Mouse (Mus musculus): ENCODE measurements around the gene Ano8. TPM values are rescaled to one million over a fixed set of nuclear protein-coding genes. Genes with fewer than 3 reads are reported as not detected.
"Not testable (repeated sequence)": the region's sequence is repeated elsewhere in the genome, so short reads cannot be mapped to it uniquely, and the experiment has no call there.

The Ano8 gene
- polyA plus RNA-seq, 1 experiment from 2014 or later: 0.12 TPM

DNA sequence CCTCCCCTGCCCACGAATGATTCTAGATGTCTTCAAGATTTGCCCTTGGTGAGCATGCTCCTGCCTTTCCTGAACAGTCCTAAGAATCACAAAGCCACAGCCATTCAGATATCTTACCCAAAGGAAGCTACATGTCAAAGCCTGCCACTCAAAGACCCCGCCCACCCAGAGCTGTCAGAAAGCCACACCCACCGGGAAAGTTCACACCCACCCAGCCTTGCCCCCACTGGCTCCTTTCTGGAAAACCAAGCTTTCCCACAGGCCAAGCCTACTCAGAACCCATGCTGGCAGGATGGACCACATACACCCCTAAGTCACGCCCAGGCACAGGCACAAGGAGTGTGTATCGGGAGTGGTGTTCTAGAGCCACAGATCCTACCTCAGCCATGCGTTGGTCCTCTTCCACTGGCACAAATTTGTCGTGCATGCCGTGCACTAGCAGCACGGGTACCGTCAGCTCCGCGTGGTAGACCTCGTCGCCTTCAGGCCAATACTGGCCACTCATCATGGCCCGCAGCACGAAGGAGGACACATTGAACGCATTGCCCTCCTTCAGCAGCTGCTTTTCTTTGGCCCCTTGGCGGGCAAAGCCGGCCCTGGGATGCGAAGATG lies 28.0 kb downstream of the Ano8 start:
- peaks cover 16% of the 10 kb centered on the region for H3K36me3 ChIP-seq
- DNase-seq (no peak), ATAC-seq (ENCODE audit: low read depth) (no peak)
- peaks cover 22% of the 10 kb centered on the region for H3K4me1 ChIP-seq (replicated peaks)
- no peak overlapping the region for H3K4me3 ChIP-seq (replicated peaks)
- H3K27ac ChIP-seq: no peak overlapping the region
- WGBS (ENCODE audit: insufficient replicate concordance): 65% methylated on average over 20 of the region's 20 CpGs
- no peak overlapping the region for H3K9ac ChIP-seq
- H3K9me3 ChIP-seq (replicated peaks): no peaks in the 10 kb centered on the region; the same call in 1 of the 2 replicates
- peaks cover 18% of the 10 kb centered on the region; the same call in 1 of the 2 replicates for H3K27me3 ChIP-seq
- no peak overlapping the region for H3K4me2 ChIP-seq

DNA sequence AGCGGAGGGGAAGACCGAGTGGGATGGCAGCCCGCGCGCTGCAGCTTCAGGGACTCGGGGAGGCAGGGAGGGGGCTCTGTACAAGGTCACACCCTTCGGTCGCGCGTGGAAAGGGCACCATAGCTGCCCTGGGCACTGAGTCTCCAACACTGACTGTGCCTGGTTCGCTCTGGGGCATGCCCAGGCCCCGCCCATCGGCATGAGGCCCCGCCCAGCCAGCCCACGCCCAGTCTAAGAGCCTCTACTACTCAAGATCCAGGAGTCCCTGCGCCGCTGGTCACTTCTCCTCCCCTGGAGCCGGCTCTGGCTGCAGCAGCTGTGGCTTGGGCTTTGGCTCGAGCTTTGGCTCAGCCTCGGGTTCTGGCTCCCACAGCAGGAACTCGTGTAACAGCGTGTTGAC lies 28.9 kb downstream of the Ano8 start:
- ATAC-seq (ENCODE audit: low read depth) (peak; percentile 61), DNase-seq (peak; percentile 60)
- Histone ChIP-seq H3K9me3 (replicated peaks) (no peaks in the 10 kb centered on the region; the same call in 1 of the 2 replicates), H3K27me3 (peaks cover 20% of the 10 kb centered on the region; the same call in 1 of the 2 replicates), H3K4me2 (no peak overlapping the region), H3K4me3 (replicated peaks) (no peak overlapping the region), H3K4me1 (replicated peaks) (peaks cover 15% of the 10 kb centered on the region), H3K27ac (no peak overlapping the region), H3K9ac (no peak overlapping the region), H3K36me3 (peaks cover 16% of the 10 kb centered on the region)
- WGBS (ENCODE audit: insufficient replicate concordance): 31% methylated on average over 22 of the region's 22 CpGs

DNA sequence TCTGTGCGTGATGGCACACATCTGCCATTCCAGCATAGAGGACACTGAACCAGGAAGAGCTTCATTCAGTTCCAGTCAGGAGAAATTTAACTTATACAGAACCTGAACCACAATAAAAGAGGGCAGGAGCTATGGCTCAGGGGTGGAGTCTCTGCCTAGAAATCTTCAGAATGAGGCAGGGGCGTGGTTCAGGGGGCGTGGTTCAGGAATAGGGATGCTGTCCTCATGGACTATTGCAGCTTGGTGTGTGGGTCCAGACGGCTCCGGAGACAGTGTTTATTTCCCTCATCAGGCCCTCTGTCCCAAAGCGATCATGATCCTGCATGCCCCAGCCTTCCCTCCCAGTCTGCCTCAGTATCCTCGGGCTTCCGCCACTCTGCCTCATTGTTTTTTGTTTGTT lies 31.1 kb downstream of the Ano8 start:
- 74% methylated on average over 8 of the region's 8 CpGs for WGBS (ENCODE audit: insufficient replicate concordance)
- Histone ChIP-seq H3K4me1 (replicated peaks) (peaks cover 15% of the 10 kb centered on the region), H3K9ac (no peak overlapping the region), H3K27me3 (peaks cover 22% of the 10 kb centered on the region; the same call in 1 of the 2 replicates), H3K9me3 (replicated peaks) (no peaks in the 10 kb centered on the region), H3K4me3 (replicated peaks) (no peak overlapping the region), H3K27ac (no peak overlapping the region), H3K36me3 (peaks cover 4% of the 10 kb centered on the region; the same call in 1 of the 2 replicates), H3K4me2 (no peak overlapping the region)
- ATAC-seq (ENCODE audit: low read depth) (no peak), DNase-seq (no peak)

DNA sequence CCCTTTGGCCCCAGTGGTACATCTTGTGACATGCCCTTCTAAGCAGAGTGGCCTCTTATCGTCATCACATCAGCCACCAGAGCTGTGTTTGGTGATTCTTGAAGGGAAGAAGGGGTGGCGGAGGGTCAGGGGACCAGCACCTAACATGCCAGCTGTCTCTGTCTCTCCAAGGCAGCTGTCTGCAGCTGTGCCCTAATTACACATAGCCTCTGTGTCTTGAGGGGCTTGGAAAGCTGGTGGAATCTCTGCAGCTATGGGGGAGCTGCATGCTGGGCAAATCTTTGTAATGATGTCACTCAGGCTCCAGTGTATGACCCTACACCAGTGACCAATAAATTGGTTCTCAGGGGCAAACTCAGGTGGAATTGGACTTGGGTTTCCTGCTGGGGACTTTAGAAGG lies 33.1 kb downstream of the Ano8 start:
- no peak for DNase-seq

DNA sequence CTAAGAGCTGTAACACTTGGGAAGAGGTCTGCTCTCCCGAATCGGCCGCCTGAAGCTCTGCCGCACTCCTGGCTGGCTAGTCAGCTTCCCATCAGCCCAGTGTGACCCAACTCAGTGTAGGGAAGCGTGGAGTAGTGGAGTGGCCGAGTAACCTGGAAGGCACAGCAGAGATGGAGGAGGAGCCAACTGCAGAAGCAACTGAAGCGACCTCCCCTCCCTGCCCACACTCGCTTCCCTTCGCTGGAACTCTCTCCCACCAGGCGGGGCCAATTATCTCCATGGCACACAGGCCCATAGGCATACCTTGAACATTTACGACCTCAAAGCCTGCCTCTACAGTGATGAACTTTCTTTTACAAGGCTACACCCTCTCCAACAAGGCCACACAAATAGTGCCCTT lies 34.0 kb downstream of the Ano8 start:
- ATAC-seq (ENCODE audit: low read depth) (no peak), DNase-seq (no peak)
- H3K27ac ChIP-seq: no peak overlapping the region
- no peak overlapping the region for H3K4me3 ChIP-seq (replicated peaks)
- H3K36me3 ChIP-seq: no peaks in the 10 kb centered on the region
- 39% methylated on average over 11 of the region's 11 CpGs for WGBS (ENCODE audit: insufficient replicate concordance)
- no peaks in the 10 kb centered on the region for H3K9me3 ChIP-seq (replicated peaks)
- peaks cover 22% of the 10 kb centered on the region; the same call in 1 of the 2 replicates for H3K27me3 ChIP-seq
- H3K4me2 ChIP-seq: no peak overlapping the region
- no peak overlapping the region for H3K9ac ChIP-seq
- peaks cover 2% of the 10 kb centered on the region for H3K4me1 ChIP-seq (replicated peaks)

More for the DNA sequence above, 33.1 kb downstream of the Ano8 start:
- no peak for ATAC-seq (ENCODE audit: low read depth)
- Histone ChIP-seq H3K4me3 (replicated peaks) (no peak overlapping the region), H3K36me3 (no peaks in the 10 kb centered on the region), H3K4me2 (no peak overlapping the region), H3K9me3 (replicated peaks) (no peaks in the 10 kb centered on the region), H3K4me1 (replicated peaks) (peaks cover 11% of the 10 kb centered on the region), H3K9ac (no peak overlapping the region), H3K27me3 (peaks cover 22% of the 10 kb centered on the region; the same call in 1 of the 2 replicates), H3K27ac (no peak overlapping the region)
- WGBS (ENCODE audit: insufficient replicate concordance): 50% methylated on average over 2 of the region's 2 CpGs

DNA sequence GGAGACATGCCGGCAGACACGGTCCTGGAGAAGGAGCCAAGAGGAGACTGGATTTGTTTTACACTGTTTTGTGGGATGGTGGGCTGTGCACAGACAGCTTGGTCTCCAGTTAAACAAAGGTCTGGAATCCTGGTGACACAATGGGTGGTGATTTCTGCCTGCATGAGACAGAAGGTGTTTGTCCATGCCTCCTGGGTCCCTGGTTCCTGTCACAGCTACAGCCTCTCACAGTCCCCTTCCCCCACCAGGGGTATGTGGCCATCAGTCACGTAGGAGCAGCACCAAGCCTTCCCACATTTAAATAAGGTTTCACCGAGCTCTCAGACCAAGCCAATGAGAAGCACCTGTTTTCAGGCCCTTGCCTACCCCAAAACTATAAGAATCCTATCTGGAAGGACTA lies 34.4 kb downstream of the Ano8 start:
- Histone ChIP-seq H3K4me2 (no peak overlapping the region), H3K4me3 (replicated peaks) (no peak overlapping the region), H3K36me3 (no peaks in the 10 kb centered on the region), H3K9me3 (replicated peaks) (no peaks in the 10 kb centered on the region), H3K4me1 (replicated peaks) (no peaks in the 10 kb centered on the region), H3K9ac (no peak overlapping the region), H3K27ac (no peak overlapping the region), H3K27me3 (peaks cover 22% of the 10 kb centered on the region; the same call in 1 of the 2 replicates)
- DNase-seq: no peak
- WGBS (ENCODE audit: insufficient replicate concordance): 56% methylated on average over 4 of the region's 4 CpGs
- ATAC-seq (ENCODE audit: low read depth): no peak

DNA sequence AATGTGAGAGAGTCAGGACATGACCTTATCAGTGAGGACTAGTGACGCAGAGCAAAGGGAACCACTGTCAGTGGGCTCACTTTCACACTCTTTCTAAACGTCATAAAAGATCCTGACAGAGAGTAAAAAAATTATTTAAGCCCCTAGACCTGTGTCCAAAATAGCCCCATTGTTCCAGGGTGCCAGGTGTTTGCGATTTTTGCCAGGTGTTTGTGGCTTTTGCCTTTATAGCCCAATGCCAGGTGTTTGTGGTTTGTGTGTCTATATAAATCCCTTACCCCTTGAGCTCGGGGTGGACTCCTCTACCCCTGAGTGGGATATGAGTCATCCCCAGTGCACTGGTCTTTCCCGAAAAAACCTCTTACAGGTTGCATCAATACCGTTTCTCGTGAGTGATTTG lies 40.7 kb downstream of the Ano8 start:
- no peaks in the 10 kb centered on the region for H3K36me3 ChIP-seq
- H3K4me1 ChIP-seq (replicated peaks): no peaks in the 10 kb centered on the region
- H3K4me2 ChIP-seq: no peak overlapping the region
- DNase-seq (no peak), ATAC-seq (ENCODE audit: low read depth) (no peak)
- H3K4me3 ChIP-seq (replicated peaks): no peak overlapping the region
- WGBS (ENCODE audit: insufficient replicate concordance): 62% methylated on average over 7 of the region's 7 CpGs
- H3K9ac ChIP-seq: no peak overlapping the region
- H3K27ac ChIP-seq: no peak overlapping the region
- H3K9me3 ChIP-seq (replicated peaks): no peaks in the 10 kb centered on the region
- peaks cover 25% of the 10 kb centered on the region for H3K27me3 ChIP-seq

DNA sequence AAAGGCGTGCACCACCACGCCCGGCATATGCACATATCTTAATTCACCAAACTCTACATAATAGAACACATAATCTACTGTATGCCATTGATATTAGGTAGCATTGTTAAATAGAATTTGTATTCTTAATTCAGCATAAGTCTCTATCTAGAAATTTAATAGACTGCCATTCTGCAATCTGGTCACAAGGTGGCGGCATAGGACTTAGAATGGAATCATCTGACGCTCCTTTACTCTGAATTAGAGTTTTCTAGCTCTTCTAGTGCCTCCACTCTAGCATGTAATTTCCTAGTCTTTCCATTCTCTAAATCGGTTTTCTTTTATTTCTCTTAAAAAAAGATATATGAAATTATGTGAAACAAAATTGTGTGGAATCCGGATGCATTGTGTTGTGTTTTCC lies 44.4 kb downstream of the Ano8 start:
- Histone ChIP-seq H3K4me3 (replicated peaks) (no peak overlapping the region), H3K27me3 (peaks cover 25% of the 10 kb centered on the region), H3K9me3 (replicated peaks) (no peaks in the 10 kb centered on the region), H3K9ac (no peak overlapping the region), H3K4me2 (no peak overlapping the region), H3K27ac (no peak overlapping the region), H3K4me1 (replicated peaks) (no peaks in the 10 kb centered on the region), H3K36me3 (no peaks in the 10 kb centered on the region)
- WGBS (ENCODE audit: insufficient replicate concordance): under 1% methylated on average over 7 of the region's 7 CpGs
- ATAC-seq (ENCODE audit: low read depth) (no peak), DNase-seq (no peak)

DNA sequence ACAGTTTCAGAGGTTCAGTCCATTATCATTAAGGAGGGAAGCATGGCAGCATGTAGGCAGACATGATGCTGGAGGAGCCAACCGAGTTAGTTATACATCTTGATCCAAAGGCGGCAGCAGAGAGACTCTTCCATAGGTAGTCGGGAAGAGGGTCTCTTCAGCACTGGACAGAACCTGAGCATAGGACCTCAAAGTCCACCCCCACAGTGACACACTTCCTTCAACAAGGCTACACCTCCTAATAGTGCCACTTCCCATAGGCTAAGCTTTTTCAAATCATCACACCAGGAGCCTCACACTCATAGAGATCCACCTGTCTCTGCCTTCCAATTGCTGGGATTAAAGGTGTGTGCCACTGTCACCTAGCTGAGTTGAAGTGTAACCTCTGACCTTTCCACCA lies 48.7 kb downstream of the Ano8 start:
- Histone ChIP-seq H3K4me1 (replicated peaks) (no peaks in the 10 kb centered on the region), H3K4me2 (no peak overlapping the region), H3K9me3 (replicated peaks) (no peaks in the 10 kb centered on the region), H3K9ac (no peak overlapping the region), H3K4me3 (replicated peaks) (no peak overlapping the region), H3K36me3 (no peaks in the 10 kb centered on the region), H3K27me3 (peaks cover 3% of the 10 kb centered on the region; the same call in 1 of the 2 replicates), H3K27ac (no peak overlapping the region)
- DNase-seq (no peak), ATAC-seq (ENCODE audit: low read depth) (no peak)
- WGBS (ENCODE audit: insufficient replicate concordance): 40% methylated on average over 3 of the region's 3 CpGs

DNA sequence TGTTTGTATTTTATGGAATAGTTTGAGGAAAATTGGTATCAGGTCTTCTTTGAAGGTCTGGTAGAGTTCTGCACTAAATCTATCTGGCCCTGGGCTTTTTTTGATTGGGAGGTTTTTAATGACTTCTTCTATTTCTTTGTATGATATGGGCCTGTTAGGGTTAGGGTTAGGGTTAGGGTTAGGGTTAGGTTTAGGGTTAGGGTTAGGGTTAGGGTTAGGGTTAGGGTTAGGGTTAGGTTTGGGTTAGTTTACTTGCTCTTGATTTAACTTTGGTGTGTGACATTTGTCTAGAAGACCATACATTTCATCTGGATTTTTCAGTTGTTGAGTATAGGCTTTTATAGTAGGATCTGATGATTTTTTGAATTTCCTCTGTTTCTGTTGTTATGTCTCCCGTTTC lies 52.8 kb downstream of the Ano8 start:
- H3K27me3 ChIP-seq; H3K4me2 ChIP-seq; ATAC-seq (ENCODE audit: low read depth); DNase-seq; H3K9ac ChIP-seq; H3K4me3 ChIP-seq (replicated peaks); H3K36me3 ChIP-seq; H3K9me3 ChIP-seq (replicated peaks); H3K4me1 ChIP-seq (replicated peaks); H3K27ac ChIP-seq: not testable (repeated sequence)
- 58% methylated on average over 1 of the region's 1 CpGs for WGBS (ENCODE audit: insufficient replicate concordance)
